Mouse (Mus musculus) thymus, adult 18-20 months (tissue): ENCODE measurements around the gene Gm21969.
A peak's percentile ranks its signal among the peaks of the same experiment; 100 is the strongest.

Experiments
- DNase-seq, 2 experiments: peaks; one replicate each; pipeline ENCODE4 v3.0.0; 2022; ENCODE audit warnings: mixed read lengths in 2 of 2

The Gm21969 gene

GRCm38 (mm10) chr4:139622373-139623282, 19.6 kb downstream of the Gm21969 start, which contains the start of gene Aldh4a1:
Gene Aldh4a1 (plus strand): TSS chr4:139622866.
- peak; percentile 80 to 91 for DNase-seq

DNA sequence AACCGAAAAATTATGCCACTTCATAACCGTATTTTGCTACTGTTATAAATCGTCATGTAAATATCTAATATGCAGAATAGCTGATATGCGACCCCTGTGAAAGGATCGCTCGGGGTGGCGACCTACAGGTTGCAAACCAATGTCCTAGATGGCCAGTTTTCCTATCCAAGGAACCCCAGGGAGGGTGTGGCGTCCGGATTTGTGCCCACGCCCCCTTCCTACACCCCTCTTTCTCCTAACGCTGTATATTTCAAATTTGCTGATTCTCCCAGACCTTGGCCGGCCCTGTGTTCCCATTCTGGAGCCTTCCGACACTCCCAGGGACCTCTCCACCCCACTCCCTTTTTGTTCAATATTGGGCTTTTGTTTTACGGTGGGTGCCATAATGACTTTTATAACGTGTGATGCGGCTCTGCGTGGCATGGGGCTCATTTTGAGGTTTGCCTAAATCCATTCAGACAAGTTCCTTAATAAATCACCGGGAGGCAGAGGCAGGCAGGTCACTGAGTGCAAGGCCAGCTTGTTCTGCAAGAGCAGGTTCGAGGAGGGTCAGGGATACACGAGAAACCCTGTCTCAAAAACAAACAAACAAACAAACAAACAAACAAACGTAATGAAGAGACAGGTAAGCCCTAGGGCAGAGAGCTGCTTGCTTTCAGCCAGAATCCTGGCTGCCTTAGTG, 20.6 kb downstream of the Gm21969 start:
- no peak for DNase-seq

- no peak for DNase-seq
Measured at GRCm38 (mm10) chr4:139624116-139624489, 21.1 kb downstream of the Gm21969 start.

DNA sequence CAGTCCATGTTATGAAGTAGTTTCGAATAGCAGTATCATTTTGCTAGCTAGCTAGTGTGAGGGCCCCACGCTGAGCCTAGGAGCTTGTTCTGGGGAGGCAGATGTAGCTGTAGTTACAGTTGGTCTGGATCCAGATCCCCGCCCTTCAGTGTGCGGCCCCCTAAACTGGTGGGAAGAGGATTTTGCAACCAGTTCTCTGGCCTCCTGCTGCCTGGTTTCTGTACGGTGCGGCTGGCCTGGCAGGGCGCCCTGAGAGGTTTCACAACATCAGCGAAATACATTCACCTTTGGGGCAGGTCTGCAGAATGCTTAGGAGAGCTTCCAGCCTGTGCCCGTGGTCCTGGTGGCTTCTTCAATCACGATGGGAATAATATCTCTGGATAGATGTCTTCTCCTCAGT, 21.7 kb downstream of the Gm21969 start:
- DNase-seq = no peak

- no peak for DNase-seq
Measured at GRCm38 (mm10) chr4:139627361-139627760, 24.4 kb downstream of the Gm21969 start.

DNA sequence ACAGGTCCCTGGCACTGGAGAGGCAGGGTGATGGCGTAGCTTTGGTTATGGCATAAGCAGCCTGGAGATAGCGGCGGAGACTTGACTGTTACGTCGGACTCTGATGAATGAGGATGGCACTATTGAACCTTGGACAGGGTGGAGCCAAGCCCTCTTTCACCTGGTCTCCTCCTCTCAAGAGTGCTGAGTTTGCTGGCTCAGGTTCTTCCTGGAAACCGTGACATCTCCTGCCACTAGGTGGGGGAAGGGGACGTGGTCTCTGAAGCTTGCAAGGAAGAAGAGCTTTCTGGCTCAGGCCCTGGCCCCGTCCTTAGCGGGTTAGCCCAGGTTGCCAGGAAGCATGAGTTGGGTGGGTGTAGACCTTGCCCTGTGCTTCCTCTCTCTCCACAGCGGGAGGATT, 27.2 kb downstream of the Gm21969 start:
- no peak for DNase-seq

DNA sequence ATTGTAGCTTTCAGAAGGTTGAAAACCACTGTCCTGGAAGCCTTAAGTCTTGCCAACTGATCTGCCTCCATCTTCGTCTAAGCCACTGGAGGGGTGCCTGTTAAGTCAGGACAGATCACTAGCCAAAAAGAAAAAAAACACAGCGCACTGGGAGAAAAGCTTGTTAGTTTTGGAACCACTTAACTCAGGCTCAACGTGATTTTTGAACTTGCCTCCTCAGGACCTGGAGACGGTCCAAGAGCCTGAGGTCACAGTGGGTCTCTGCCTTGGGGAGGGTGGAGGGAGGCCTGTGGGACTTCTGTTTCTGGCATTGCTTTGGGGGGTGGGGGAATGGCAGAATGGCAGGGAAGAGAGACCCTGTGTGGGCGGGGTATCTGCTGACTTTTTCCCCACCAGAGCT, 28.2 kb downstream of the Gm21969 start:
- no peak for DNase-seq

- no peak for DNase-seq
Measured at GRCm38 (mm10) chr4:139631569-139632253, 28.7 kb downstream of the Gm21969 start.

DNA sequence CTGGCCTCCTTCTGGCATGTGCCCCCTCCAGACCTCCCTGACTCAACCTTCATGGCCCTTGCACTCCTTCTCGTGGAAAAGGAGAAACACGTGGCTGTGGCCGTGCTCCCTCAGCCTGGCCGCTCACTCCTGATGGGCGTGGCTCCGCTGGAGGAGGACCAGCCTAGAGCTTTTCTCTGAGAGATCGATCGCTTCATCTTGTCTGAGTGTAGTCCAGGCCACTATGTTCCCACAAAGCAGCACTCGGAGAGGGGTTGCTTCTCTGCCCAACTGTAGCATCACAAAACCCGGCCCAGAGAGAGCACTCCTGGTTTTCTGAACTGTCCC, 29.2 kb downstream of the Gm21969 start:
- no peak for DNase-seq

- no peak for DNase-seq
Measured at GRCm38 (mm10) chr4:139636373-139636772, 33.4 kb downstream of the Gm21969 start.

DNA sequence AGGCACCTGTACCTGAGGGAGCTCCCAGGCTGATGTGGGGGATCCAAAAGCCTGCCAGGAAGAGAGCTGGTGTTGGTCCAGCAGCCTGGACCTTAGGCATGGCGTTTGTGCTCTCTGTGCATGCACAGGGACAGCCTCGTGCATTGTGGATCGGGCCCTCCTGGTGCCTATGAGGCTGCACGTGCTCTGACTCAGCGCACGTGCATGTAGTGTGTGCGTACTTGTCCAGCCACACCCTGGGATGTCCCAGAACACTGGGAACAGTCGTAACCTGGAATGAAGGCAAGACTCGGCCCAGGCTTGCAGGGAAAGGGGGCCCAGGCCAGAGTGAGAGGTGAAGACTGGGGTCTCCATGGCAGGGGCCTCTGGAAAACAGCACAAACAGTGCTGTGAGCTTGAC, 34.9 kb downstream of the Gm21969 start:
- no peak for DNase-seq

DNA sequence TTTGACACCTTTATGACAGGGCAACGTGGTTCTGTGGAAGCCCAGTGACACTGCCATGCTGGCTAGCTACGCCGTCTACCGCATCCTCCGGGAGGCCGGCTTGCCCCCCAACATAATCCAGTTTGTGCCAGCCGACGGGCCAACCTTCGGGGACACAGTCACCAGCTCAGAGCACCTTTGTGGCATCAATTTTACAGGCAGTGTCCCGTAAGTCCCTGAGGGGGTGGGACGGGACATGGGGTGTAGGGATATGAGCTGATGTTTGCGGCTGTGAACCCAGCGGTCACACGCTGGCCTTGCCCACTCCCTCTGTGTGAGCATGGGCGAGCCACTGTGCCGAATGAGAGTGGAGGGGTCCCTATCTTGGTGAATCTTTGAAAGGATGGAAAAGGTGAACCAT, 35.4 kb downstream of the Gm21969 start:
- no peak for DNase-seq

DNA sequence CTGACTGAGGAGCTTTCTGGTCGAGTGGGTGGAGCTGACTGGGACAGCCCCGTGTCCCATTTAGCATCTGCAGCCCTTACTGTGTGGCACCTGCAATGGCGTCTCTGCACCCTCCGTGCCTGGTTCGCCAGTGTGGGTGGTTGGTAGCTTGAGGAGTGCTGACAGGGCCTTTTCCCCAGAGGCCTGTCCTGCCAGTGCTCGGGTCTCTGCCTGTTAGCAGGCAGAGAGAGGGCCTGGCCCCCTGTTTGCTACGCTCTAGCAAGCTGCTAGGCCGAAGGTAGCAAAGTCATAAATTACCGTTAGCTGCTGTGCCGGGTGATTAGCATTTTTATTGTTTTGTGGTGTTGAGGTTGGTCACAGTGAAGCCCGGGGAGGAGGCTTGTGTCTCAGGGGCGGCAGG, 36.8 kb downstream of the Gm21969 start:
- DNase-seq = no peak

GRCm38 (mm10) chr4:139640333-139640732, 37.3 kb downstream of the Gm21969 start:
- no peak for DNase-seq

DNA sequence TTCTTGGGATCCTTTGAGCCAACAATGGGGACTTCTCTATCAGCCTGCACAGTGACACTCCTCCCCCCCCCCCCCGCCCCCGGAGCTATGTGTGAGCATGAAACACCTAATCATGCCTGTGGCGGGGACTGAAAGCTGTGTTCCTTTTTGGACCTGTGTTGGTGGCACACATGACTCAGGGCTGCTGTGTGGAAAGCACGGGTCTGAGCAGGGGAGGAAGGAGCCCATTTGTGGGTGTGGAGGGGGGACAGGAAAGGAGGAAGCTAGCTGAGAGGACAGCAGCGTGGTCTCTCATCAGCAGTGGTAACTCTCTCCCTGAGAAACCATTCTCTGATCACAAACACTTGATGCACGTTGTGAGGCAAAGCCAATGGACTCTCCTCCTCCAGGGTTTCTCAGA, 37.8 kb downstream of the Gm21969 start:
- no peak for DNase-seq

- no peak for DNase-seq
Measured at GRCm38 (mm10) chr4:139641829-139642425, 38.9 kb downstream of the Gm21969 start.

DNA sequence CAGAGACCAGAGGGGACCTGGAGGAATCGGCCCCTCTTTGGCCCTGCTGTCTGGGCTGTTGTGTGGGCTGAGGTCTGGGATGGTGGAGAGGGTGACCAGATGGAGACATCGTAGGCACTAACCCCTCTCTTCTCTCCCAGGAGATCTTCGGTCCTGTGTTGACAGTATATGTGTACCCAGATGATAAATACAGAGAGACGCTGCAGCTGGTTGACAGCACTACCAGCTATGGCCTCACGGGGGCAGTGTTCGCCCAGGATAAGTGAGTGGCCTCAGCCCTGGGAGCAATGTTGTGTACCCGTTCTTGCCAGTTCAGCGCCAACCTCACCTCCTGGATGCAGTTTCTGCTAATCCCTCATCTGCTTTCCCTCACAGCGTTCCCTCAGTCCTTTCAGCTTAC, 41.0 kb downstream of the Gm21969 start:
- DNase-seq = peak; percentile 27 to 31

- DNase-seq = no peak
Measured at GRCm38 (mm10) chr4:139646916-139647315, 43.9 kb downstream of the Gm21969 start.

- no peak for DNase-seq
Measured at GRCm38 (mm10) chr4:139650086-139650743, 47.2 kb downstream of the Gm21969 start.

GRCm38 (mm10) chr4:139650907-139651306, 47.9 kb downstream of the Gm21969 start:
- no peak for DNase-seq

DNA sequence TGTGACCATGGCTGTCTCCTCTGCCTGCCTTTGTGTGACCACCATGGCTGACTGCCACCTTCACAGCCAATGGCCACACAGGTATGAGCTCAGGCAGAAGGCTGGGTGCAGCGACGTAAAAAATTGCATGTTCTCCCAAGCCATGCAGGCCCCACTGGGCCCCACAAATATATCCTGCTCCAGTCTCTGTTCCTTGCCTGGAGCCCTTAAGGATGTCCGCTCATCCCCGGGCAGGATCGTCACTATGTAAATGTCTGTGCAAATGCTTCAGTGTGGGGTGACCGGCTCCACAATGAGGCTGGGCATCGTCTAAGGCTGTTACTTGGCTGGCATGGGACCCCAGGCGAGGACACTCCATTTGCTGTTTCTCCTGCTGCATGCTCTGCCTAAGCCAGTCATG, 50.3 kb downstream of the Gm21969 start, which contains the start of gene Tas1r2:
Tas1r2 (plus strand) TSS at position 301 of the 400 bp plus-strand sequence.
- DNase-seq = no peak

- DNase-seq = no peak
Measured at GRCm38 (mm10) chr4:139661897-139662296, 58.9 kb downstream of the Gm21969 start.

DNA sequence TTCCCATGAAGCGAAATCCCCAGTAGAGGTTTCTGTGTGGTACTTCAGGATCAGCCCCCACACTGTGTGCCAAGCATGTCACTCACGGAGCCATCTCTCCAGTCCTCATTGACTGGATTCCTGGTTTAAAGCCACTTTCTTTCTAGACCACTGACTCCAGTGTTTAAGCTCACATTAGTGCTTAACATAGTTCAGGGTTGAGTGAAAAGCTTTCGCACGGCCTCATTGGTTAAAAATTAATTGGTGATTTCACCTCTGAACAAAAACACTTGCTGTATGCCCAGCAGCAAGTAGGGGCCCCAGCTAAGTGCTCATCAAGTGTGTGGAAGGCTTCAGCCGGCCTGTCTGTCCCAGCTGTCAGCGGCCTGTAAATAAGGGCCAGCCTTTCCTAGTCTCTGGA, 64.6 kb downstream of the Gm21969 start:
- no peak for DNase-seq
